Mouse (Mus musculus) spleen, adult 12 weeks (tissue): Measurements from ENCODE around the gene Qsox1.

Experiments used
- DNase-seq: peaks from one replicate; pipeline ENCODE4 v3.0.0; 2022; ENCODE audit warnings: low spot score

Qsox1 gene

DNA sequence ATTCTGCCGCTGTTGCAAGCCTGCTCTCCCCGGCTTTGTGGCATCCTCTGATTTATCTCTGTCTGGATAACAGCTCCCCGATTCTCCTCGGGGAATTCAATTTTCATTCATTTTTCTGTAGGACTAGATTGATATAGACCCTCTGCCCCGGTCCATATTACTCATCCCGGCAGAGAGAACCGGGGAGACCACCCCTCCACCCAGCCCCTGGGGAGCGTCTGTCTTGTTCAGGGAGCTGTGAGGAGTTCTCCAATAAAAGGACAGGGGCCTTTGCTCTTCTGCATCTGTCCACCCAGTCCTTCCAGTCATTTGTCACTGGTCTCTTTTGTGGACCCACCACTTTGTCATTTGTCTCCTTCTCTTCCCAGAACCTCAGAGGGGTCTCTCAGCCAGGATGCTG, 65.7 kb downstream of the Qsox1 start:
- no peak for DNase-seq

DNA sequence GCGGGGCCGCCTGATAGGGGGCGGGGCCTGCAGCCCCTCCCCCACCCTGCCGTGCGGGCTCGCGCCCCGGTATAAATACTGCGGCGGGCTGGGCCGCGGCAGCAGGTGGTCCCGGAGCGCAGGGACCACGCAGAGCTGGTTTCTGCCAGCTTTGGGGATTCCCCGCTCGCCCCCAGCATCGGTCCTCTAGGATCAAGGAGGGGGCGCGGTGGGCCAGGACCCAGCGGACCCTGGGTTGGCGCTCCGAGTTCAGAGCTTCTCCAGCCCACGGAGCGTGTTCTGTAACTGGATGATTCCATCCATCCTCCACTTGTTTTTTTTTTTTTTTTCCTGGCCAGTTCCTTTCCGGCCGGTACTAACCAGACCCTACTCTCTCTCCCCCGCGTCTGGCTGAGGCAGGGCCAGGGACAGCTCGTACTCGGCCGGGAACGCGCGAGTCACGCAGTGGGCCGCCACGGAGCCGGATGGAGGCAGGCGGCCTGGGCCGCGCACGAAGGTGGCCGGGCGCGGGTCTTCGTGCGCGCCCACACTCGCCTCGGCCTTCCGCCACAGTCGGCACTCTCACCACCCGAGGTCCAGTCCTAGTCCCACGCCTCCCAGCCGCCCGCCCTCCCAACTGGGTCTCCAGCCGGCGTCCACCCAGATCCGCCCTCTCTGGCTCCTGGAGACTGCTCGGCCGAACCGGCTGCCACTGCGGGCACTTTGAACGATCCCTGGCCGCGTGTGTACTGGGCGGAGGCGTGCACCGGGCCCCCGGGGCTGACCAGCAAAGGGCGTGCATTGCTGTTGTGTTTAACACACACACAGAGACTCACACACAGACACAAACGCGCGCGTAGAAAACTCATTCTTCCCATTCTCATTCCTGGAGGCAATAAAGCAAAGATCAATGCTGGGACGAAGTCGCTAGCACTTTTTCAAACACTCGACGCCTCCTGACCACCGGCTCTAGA, 70.0 kb downstream of the Qsox1 start:
- DNase-seq: no peak

DNA sequence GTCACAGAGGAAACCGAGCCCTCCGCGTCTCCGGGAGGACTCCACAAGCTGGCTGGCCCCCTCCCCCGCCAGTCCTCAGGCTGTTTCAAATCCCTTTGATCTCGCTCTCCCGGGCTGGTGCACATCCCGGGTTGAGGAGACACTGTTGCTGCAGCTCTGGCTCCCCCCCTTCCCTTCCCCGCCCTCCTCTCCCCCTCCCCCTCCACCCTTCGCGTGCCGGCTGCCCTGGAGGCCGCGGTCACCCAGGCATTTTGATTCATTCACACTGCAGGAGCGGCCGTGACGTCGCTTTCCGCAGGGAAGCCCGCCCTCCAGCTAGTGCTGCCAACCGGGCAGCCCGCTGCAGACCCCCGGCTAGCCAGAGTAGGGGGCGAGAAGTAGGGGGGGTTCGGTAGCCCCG, 70.7 kb downstream of the Qsox1 start:
- DNase-seq: no peak

DNA sequence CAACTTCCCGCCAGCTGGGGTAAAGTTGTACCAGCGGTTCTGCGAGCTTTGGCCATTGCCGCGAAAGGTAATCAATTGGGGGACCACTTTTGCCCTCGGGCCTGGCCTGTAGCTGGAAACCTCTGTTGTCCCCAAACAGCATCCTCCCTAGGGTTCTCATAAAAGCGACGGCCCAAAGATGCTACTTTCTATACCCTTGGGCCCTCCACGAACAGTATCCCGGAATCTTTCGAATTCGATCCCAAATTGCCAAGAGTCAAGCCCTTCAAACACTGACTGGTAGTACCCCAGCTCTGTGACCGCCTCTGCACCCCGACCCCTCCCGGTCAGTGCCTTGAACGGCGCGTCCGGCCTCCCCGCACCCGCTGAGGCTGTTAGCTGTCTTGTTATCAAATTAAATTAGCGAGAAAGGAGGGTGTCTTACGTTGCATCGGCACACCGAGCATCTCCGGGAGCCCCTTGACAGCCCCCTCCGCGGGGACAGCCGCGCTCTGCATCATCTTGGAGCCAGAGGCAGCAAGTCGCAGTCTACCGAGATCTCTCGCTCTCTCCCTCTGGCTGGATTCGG, 71.2 kb downstream of the Qsox1 start:
- no peak for DNase-seq

DNA sequence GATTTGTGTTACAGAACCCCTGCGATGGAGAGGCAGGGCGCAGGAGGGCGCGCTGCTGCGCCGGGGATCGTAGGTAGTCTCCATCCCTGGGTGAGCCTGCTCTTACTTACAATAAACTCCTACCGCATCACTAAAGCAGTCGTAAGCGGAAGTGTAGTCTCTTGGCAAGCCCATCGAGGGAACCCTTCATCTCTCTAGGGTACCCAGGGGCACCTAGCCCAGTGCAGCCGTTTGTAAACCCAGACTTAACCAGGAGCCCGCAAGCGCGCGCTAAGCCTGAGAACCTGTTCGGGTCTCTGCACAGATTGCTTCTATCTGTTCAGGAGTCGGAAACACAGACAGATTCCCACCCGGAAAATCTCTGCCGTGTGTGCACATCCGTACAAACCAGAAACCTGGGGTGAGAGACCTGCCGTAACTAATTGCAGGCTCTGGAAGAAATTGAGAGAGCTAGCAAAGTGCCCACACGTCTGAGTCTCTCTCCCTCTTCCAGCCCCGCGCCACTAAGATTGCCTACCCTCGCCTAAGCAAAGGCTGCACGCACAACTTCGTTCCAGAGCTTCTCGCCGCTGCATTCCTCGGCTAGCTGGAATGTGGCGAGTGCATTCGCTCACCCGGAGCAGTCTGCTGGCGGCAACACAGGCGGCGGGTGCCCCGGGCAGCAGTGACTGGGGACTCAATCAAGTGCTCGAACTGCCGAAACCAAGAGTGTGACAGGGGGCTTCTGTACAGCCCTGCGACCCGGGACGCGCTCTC, 71.9 kb downstream of the Qsox1 start:
- DNase-seq: no peak

DNA sequence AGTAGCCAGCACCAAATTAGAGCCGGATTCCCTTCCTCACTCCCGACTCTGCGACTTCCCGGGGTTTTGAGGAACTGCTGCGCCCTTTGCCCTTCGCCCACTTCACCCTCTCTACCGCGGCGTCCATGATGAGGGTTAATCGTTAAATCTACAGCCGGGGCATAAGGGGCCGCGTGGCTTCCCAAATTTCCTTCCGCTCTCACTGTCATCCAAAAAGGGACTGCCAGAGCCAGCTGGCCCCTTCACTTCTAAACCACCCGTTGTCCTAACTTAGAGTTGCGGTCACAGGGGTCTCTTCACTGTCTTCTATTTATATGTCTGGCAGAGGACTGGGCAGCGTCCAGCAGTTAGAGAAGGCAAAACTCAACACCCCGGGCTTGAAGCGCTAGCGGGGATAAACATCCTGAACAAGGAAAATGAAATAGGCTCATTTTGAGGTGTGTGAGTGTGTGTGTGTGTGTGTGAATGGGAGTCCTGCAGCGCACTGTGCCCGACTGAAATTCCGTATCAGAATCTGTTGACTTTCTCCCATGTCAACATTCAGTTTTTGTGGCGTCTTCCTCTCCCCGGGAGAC, 74.8 kb downstream of the Qsox1 start:
- no peak for DNase-seq

DNA sequence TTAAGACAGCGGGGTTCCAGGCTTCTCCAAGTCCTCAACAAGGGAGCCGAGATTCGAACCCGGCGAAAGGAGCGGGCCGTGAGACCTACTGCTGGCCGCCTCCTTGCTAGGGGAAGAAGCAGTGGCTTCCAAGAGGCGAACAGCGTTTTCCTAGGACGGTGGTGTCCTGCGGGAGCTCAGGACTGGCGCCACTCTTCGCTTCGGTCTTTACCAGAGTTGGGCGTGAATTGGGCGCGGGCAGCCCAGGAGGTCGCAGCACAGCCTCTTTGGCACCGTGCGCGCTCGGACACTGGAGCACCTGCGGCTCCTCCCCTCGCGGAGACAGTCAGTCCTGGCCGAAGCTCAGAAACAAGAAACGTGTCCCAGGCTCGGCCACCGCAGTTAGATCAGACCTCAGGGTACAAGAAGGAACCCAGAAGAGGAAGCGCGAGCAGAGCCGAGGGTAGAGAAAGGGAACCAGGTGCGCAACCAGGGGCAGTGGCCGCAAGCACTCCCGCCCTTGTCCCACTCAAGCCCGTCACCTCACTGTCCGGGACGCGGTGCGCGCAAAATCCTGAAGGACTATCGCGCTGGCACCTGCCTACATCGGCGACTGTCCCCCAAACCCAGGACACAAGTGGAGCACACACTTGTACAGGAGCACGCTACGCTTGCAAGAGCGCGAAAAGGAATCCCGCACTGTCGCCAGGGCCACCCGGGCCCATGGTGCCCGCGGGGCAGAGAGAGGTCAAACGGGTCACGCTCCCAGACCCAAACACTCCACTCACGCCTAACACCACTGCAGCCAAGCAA, 75.5 kb downstream of the Qsox1 start:
- DNase-seq: no peak

DNA sequence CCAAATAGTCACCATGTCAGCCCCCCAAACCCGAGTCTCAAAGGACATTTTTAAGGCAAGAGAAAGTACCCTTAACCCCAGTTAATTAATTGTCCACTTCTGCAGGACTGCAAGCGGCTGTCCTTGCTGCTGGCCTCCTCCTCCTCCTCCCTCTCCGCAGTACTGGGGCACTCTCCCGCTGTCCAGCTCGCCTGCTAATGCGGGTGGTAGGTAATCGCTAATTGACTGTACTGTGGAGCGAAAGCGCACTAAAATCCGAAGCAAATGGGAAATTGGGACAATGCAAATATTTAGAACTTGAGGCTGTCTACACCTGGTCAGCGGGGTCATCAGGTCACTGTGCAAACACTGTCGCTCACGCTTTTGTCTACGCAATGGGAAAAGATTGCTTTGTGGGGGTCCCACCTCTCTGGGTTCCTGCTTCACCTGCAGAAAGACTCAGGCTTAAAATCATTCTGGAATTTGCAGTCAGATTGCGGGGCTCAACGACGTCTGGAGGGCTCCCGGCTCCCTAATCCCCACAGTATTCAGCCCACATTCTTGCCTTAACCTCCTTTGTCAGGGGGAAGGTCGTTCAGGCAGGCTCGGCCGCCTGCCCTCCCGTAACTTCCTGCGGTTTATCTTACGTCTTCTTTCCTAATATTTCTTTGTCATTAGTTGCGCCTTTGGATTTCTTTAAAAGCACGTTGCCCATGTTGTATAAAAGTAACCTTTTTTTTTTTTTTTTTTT, 76.4 kb downstream of the Qsox1 start:
- no peak for DNase-seq

DNA sequence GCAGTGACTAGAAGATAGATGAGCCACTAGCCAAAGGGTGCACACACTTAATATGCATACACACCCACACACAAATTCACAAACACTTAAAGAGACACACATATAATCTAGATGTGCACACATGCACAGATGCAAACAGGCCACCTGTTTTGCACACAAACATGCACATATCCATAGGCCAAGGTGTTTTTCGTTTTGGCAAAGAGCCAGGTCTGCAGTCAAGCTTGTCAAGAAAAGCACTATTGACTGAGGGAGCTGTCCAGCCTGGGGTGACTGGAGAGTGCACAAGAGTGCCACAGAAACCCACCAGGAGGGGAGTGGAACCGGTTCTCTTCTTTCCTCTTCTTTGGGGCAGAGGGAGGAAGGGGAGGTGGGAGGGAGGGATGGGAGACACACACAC, 81.5 kb downstream of the Qsox1 start:
- DNase-seq: no peak

DNA sequence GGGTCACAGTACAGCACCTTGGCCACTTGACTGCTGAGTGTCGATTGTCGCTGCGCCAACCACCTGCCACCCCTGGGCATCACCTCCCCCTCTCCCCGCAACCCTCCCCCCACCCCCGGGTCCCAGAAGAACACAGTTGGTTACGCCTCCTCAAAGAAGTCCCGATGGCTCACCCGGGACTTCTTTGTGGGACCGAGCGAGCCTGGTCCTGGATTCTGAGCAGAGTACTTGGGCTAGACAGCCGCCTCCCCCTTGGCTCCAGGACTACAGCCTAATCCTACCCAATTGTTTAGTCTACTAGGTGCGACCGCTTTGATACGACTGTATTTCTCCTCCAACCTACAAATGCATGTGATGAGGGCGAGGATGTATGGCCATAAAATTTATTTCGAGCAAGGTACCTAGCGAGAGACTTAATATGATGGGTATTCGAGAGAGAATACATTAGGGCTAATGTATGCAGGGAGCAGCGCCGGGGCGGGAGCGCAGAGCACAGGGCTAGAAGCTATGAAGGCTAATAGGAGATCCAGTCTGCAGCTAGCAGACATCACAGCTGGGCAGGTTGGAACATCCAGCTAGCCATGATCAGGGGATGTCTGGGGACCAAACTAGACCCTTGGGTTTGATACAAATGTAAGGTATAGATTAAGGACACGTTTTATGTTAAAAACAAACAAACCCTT, 83.4 kb downstream of the Qsox1 start:
- no peak for DNase-seq

DNA sequence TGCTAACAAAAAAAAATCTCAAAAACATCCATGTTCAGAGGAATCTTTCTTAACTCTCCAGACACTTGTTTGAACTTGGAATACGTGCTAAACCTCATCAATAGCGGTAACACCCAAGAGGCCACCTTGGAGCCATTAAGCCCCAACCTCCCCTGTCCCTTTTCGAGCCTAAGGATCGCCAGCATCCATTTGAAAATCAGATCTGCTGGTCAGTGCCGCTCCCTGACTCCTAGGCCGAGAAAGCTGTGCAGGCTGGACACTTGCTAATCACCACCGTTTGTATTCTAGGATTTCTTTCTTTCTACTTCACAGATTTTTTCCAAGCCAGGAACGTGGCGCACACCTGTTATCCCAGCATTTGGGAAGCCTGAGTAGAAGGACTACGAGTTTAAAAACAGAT, 84.9 kb downstream of the Qsox1 start:
- no peak for DNase-seq
